Comparison of ENCODE assay signal across 8 mouse cellular contexts in genomic region chr13:42048991-42049773, GRCm38 (mm10). TPM values are rescaled to one million over a fixed set of nuclear protein-coding genes. Genes with fewer than 3 reads are reported as not detected.
DNase-seq lines count a peak whose midpoint lies in the region; ATAC-seq and TF ChIP-seq lines count a peak whose summit lies in the region.

No protein-coding gene starts in this region.

- no peak for TF ChIP-seq CTCF in brain, embryonic 14.5 days (IDR thresholded peaks at IDR 0.05; ENCODE audit: borderline replicate concordance, extremely low read depth, insufficient read depth, insufficient read length)
- 0 out of 2 replicates have a peak, but pooled peaks have one; percentile 6 for TF ChIP-seq CTCF in thymus, adult 2 months (IDR thresholded peaks at IDR 0.05; ENCODE audit: borderline replicate concordance, control insufficient read depth, extremely low read depth, insufficient read depth, low read length, poor library complexity)

- H3K9me3 ChIP-seq in forebrain, embryonic 11.5 days (ENCODE audit: control insufficient read depth, low read length), result no peaks in the 10 kb centered on the region
- no peaks in the 10 kb centered on the region for H3K9me3 ChIP-seq in heart, embryonic 16.5 days (replicated peaks; ENCODE audit: control insufficient read depth, low read length)
- H3K9me3 ChIP-seq in lung, embryonic 15.5 days, result no peaks in the 10 kb centered on the region

- H3K27me3 ChIP-seq in forebrain, embryonic 11.5 days (ENCODE audit: control insufficient read depth, insufficient read depth, low read length), result no peaks in the 10 kb centered on the region
- H3K27me3 ChIP-seq in heart, embryonic 16.5 days (ENCODE audit: control insufficient read depth, insufficient read depth, low read length), result no peaks in the 10 kb centered on the region
- no peaks in the 10 kb centered on the region for H3K27me3 ChIP-seq in lung, embryonic 15.5 days
- no peaks in the 10 kb centered on the region for H3K27me3 ChIP-seq in thymus, adult 2 months (ENCODE audit: control insufficient read depth, insufficient read depth, low read length)

- WGBS in forebrain, embryonic 11.5 days, result under 1% methylated on average over 48 of the region's 48 CpGs
- 0% methylated on average over 48 of the region's 48 CpGs for WGBS in heart, embryonic 16.5 days
- under 1% methylated on average over 48 of the region's 48 CpGs for WGBS in lung, embryonic 15.5 days
- WGBS in thymus, adult 2 months, result under 1% methylated on average over 48 of the region's 48 CpGs

- peak; percentile 89 for DNase-seq in CD4-positive, CD25-positive, alpha-beta regulatory T cell, adult 2 months (ENCODE audit: low read depth, low spot score)
- DNase-seq in brain, embryonic 14.5 days (ENCODE audit: low read depth), result peak; percentile 72
- DNase-seq in forebrain, embryonic 11.5 days (ENCODE audit: low spot score), result peak; percentile 88
- peak; percentile 89 to 91 for DNase-seq in kidney, postnatal 36 days
- DNase-seq in ovary, adult 18-20 months (ENCODE audit: low spot score), result peak; percentile 75
- peak; percentile 63 for DNase-seq in thymus, adult 2 months

- H3K36me3 ChIP-seq in forebrain, embryonic 11.5 days (ENCODE audit: control insufficient read depth, insufficient read depth, low read length), result no peaks in the 10 kb centered on the region
- no peaks in the 10 kb centered on the region for H3K36me3 ChIP-seq in heart, embryonic 16.5 days (ENCODE audit: control insufficient read depth, insufficient read depth)
- H3K36me3 ChIP-seq in lung, embryonic 15.5 days, result no peaks in the 10 kb centered on the region
- H3K36me3 ChIP-seq in thymus, adult 2 months (ENCODE audit: control insufficient read depth, insufficient read depth, low read length), result no peaks in the 10 kb centered on the region

- peak overlapping the region; percentile 83 for H3K4me2 ChIP-seq in forebrain, embryonic 11.5 days (ENCODE audit: low read depth, low read length, severe bottlenecking)
- H3K4me2 ChIP-seq in heart, embryonic 16.5 days (ENCODE audit: low read depth, low read length), result peak overlapping the region; percentile 78
- peak overlapping the region; percentile 79 for H3K4me2 ChIP-seq in lung, embryonic 15.5 days

- H3K27ac ChIP-seq in forebrain, embryonic 11.5 days (ENCODE audit: low read depth, low read length), result peak overlapping the region; percentile 37; the same call in 1 of the 2 replicates
- H3K27ac ChIP-seq in heart, embryonic 16.5 days (ENCODE audit: low read length), result peak overlapping the region; percentile 91
- peak overlapping the region; percentile 89 for H3K27ac ChIP-seq in lung, embryonic 15.5 days
- H3K27ac ChIP-seq in thymus, adult 2 months (ENCODE audit: control insufficient read depth, insufficient read depth, low read length), result peak overlapping the region; percentile 92

- peak overlapping the region; percentile 54 for H3K4me3 ChIP-seq in forebrain, embryonic 11.5 days (ENCODE audit: low read depth, low read length)
- H3K4me3 ChIP-seq in heart, embryonic 16.5 days (ENCODE audit: low read length), result peak overlapping the region; percentile 81
- H3K4me3 ChIP-seq in lung, embryonic 15.5 days, result peak overlapping the region; percentile 98
- H3K4me3 ChIP-seq in thymus, adult 2 months (ENCODE audit: control insufficient read depth, insufficient read depth, low read length), result peak overlapping the region; percentile 90

- peak; percentile 45; the same call in 1 of the 2 replicates for TF ChIP-seq POLR2A in brain, embryonic 14.5 days (IDR thresholded peaks at IDR 0.05; ENCODE audit: borderline replicate concordance, extremely low read depth, insufficient read depth, insufficient read length, poor library complexity, severe bottlenecking)
- TF ChIP-seq POLR2A in thymus, adult 2 months (IDR thresholded peaks at IDR 0.05; ENCODE audit: control insufficient read depth, extremely low read depth, insufficient read depth, low read length, poor library complexity), result no peak

- ATAC-seq in forebrain, embryonic 11.5 days (replicated peaks; ENCODE audit: low FRiP score), result peak; percentile 13
- ATAC-seq in heart, embryonic 16.5 days (replicated peaks; ENCODE audit: extremely low read depth, insufficient read depth, low FRiP score), result 0 out of 2 replicates have a peak, but pooled peaks have one; percentile 4
- ATAC-seq in lung, embryonic 15.5 days (ENCODE audit: borderline replicate concordance, extremely low read depth, low FRiP score, low TSS enrichment), result 0 out of 2 replicates have a peak, but pooled peaks have one; percentile 20

- H3K9ac ChIP-seq in forebrain, embryonic 11.5 days (ENCODE audit: low read length), result peak overlapping the region; percentile 82
- H3K9ac ChIP-seq in heart, embryonic 16.5 days (ENCODE audit: low read length), result peak overlapping the region; percentile 92
- H3K9ac ChIP-seq in lung, embryonic 15.5 days, result peak overlapping the region; percentile 65

- H3K4me1 ChIP-seq in forebrain, embryonic 11.5 days (replicated peaks; ENCODE audit: control insufficient read depth, insufficient read depth, low read length), result peaks cover 5% of the 10 kb centered on the region; the same call in 1 of the 2 replicates
- H3K4me1 ChIP-seq in heart, embryonic 16.5 days (ENCODE audit: control insufficient read depth, insufficient read depth, low read length), result peaks cover 7% of the 10 kb centered on the region
- peaks cover 13% of the 10 kb centered on the region for H3K4me1 ChIP-seq in lung, embryonic 15.5 days
- H3K4me1 ChIP-seq in thymus, adult 2 months (replicated peaks; ENCODE audit: control insufficient read depth, insufficient read depth, low read length), result peaks cover 5% of the 10 kb centered on the region

RNA-seq across cellular contexts. Expression of gene Hivep1, which starts 2.6 kb away (rescaled TPM):
- polyA plus RNA-seq in brain, embryonic 14.5 days (2012; rRNA removed), result 26.7 and 43.0 TPM in 2 replicates
- polyA plus RNA-seq in forebrain, embryonic 11.5 days (2014; fragmentation: Nextera tagmentation; extraction: Ambion mirVana), result 13.2 and 16.5 TPM in 2 replicates
- 4.0 and 4.1 TPM in 2 replicates for polyA plus RNA-seq in heart, embryonic 16.5 days (2015; fragmentation: Nextera tagmentation; extraction: Ambion mirVana)
- polyA plus RNA-seq in lung, embryonic 15.5 days (2015; fragmentation: Nextera tagmentation; extraction: Ambion mirVana), result 11.0 and 12.8 TPM in 2 replicates
- polyA plus RNA-seq in thymus, adult 2 months (2012; rRNA removed), result 34.9 and 47.5 TPM in 2 replicates

Comparison
In these comparisons a context has a peak if more than half of its experiments do, and no peak if none do; other contexts are left out.
1. Peak in every context shown above with its lines: DNase-seq, ATAC-seq, H3K4me3 ChIP-seq and H3K27ac ChIP-seq.
2. H3K27ac ChIP-seq: peak in every context shown above with its lines; median percentile 92 in thymus, adult 2 months; 91 in heart, embryonic 16.5 days; 89 in lung, embryonic 15.5 days; 37 in forebrain, embryonic 11.5 days.